Mouse (Mus musculus): ENCODE measurements around the gene Bicdl1.
"Not testable (repeated sequence)": the region's sequence is repeated elsewhere in the genome, so short reads cannot be mapped to it uniquely, and the experiment has no call there.

Bicdl1 gene

GRCm38 (mm10) chr5:115731001-115731731 lies at the start of gene Bicdl1:
Gene Bicdl1, minus strand, starts transcription at chr5:115731621.
- DNase-seq (ENCODE audit: low spot score in 2 of 2) = peak; percentile 60 to 84

- no peak for DNase-seq (ENCODE audit: low spot score in 2 of 2)
Observed at GRCm38 (mm10) chr5:115776911-115777310, 45.5 kb upstream of the Bicdl1 start.

- no peak for DNase-seq (ENCODE audit: low spot score in 2 of 2)
Observed at GRCm38 (mm10) chr5:115775350-115775749, 43.9 kb upstream of the Bicdl1 start.

GRCm38 (mm10) chr5:115770048-115770447 lies 38.6 kb upstream of the Bicdl1 start:
- DNase-seq (ENCODE audit: low spot score in 2 of 2) = peak in 1 of 2 experiments; percentile 17

- DNase-seq (ENCODE audit: low spot score in 2 of 2) = no peak
Observed at GRCm38 (mm10) chr5:115769116-115769515, 37.7 kb upstream of the Bicdl1 start.

- DNase-seq (ENCODE audit: low spot score in 2 of 2) = no peak
Observed at GRCm38 (mm10) chr5:115766821-115767220, 35.4 kb upstream of the Bicdl1 start.

- DNase-seq (ENCODE audit: low spot score in 2 of 2) = no peak
Observed at GRCm38 (mm10) chr5:115763981-115764380, 32.6 kb upstream of the Bicdl1 start.

GRCm38 (mm10) chr5:115760903-115761302 lies 29.5 kb upstream of the Bicdl1 start:
- DNase-seq (ENCODE audit: low spot score in 2 of 2) = peak in 1 of 2 experiments; percentile 17

- no peak for DNase-seq (ENCODE audit: low spot score in 2 of 2)
Observed at GRCm38 (mm10) chr5:115758431-115759180, 27.2 kb upstream of the Bicdl1 start.

- DNase-seq (ENCODE audit: low spot score in 2 of 2) = no peak
Observed at GRCm38 (mm10) chr5:115757516-115757915, 26.1 kb upstream of the Bicdl1 start.

GRCm38 (mm10) chr5:115755501-115755900 lies 24.1 kb upstream of the Bicdl1 start:
- no peak for DNase-seq (ENCODE audit: low spot score in 2 of 2)

- peak in 1 of 2 experiments; percentile 14 for DNase-seq (ENCODE audit: low spot score in 2 of 2)
Observed at GRCm38 (mm10) chr5:115754831-115755230, 23.4 kb upstream of the Bicdl1 start.

GRCm38 (mm10) chr5:115752883-115753282 lies 21.5 kb upstream of the Bicdl1 start:
- DNase-seq (ENCODE audit: low spot score in 2 of 2) = no peak

GRCm38 (mm10) chr5:115751916-115752315 lies 20.5 kb upstream of the Bicdl1 start:
- not testable (repeated sequence) for DNase-seq (ENCODE audit: low spot score in 2 of 2)

GRCm38 (mm10) chr5:115748316-115748715 lies 16.9 kb upstream of the Bicdl1 start:
- no peak for DNase-seq (ENCODE audit: low spot score in 2 of 2)

GRCm38 (mm10) chr5:115745319-115745718 lies 13.9 kb upstream of the Bicdl1 start:
- no peak for DNase-seq (ENCODE audit: low spot score in 2 of 2)

GRCm38 (mm10) chr5:115738032-115738431 lies 6.6 kb upstream of the Bicdl1 start:
- no peak for DNase-seq (ENCODE audit: low spot score in 2 of 2)

GRCm38 (mm10) chr5:115734570-115734969 lies 3.1 kb upstream of the Bicdl1 start:
- no peak for DNase-seq (ENCODE audit: low spot score in 2 of 2)

GRCm38 (mm10) chr5:115732849-115733216 lies 1.4 kb upstream of the Bicdl1 start:
- no peak for DNase-seq (ENCODE audit: low spot score in 2 of 2)

- peak; percentile 68 to 88 for DNase-seq (ENCODE audit: low spot score in 2 of 2)
Observed at GRCm38 (mm10) chr5:115732176-115732848, 891 bp upstream of the Bicdl1 start.

GRCm38 (mm10) chr5:115731732-115732175 lies 333 bp upstream of the Bicdl1 start:
- DNase-seq (ENCODE audit: low spot score in 2 of 2) = peak in 1 of 2 experiments; percentile 15

- no peak for DNase-seq (ENCODE audit: low spot score in 2 of 2)
Observed at GRCm38 (mm10) chr5:115730314-115730713, 1.1 kb downstream of the Bicdl1 start.
